Comparison of ENCODE assay signal across 8 mouse cellular contexts in the genomic region with DNA sequence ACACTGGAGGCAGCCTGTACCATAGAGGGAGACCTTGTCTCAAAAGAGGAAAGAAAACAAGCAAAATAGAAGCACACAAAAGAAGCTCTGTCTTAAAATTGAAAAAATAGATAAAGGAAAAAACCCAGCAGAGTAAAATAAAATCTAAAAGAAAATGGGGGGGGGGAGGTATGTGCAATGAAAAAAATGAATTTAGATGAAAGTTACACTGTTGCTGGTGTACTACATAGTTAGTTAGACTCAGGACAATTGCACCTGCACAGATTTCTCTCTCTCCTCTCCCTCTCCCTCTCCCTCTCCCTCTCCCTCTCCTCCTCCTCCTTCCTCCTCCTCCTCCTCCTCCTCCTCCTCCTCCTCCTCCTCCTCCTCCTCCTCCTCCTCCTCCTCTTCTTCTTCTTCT. TPM values are rescaled to one million over a fixed set of nuclear protein-coding genes. Genes with fewer than 3 reads are reported as not detected.
A peak's percentile ranks its signal among the peaks of the same experiment; 100 is the strongest.
DNase-seq lines count a peak whose midpoint lies in the region; ATAC-seq and TF ChIP-seq lines count a peak whose summit lies in the region.

Gene Scarb2 (minus strand): TSS at position 101 of the 400 bp plus-strand sequence.

- TF ChIP-seq CTCF in small intestine, adult 2 months (IDR thresholded peaks at IDR 0.05; ENCODE audit: extremely low read depth, insufficient read length, insufficient replicate concordance, low read depth, low read length), result no peak

- intact Hi-C loops in heart, postnatal 14 days (cut with DNase I), result loop anchor here (5.0 kb wide), 3 partner anchors 151 to 221 kb away; partner anchors contain the start of gene Sdad1

- H3K9me3 ChIP-seq in lung, embryonic 16.5 days (ENCODE audit: control insufficient read depth, low read length), result no peaks in the 10 kb centered on the region
- no peaks in the 10 kb centered on the region for H3K9me3 ChIP-seq in embryonic facial prominence, embryonic 14.5 days (ENCODE audit: control insufficient read depth, low read length)
- no peaks in the 10 kb centered on the region for H3K9me3 ChIP-seq in limb, embryonic 13.5 days

- TF ChIP-seq POLR2A in small intestine, adult 2 months (IDR thresholded peaks at IDR 0.05; ENCODE audit: low read depth, low read length), result no peak

- H3K4me1 ChIP-seq in lung, embryonic 16.5 days (replicated peaks; ENCODE audit: control insufficient read depth, insufficient read depth, low read length), result peaks cover 18% of the 10 kb centered on the region
- peaks cover 12% of the 10 kb centered on the region for H3K4me1 ChIP-seq in embryonic facial prominence, embryonic 14.5 days (ENCODE audit: control insufficient read depth, insufficient read depth, low read length)
- peaks cover 22% of the 10 kb centered on the region for H3K4me1 ChIP-seq in limb, embryonic 13.5 days
- H3K4me1 ChIP-seq in small intestine, adult 2 months (ENCODE audit: control insufficient read depth, insufficient read depth, insufficient read length, low read length), result peaks cover 14% of the 10 kb centered on the region; the same call in 1 of the 2 replicates

- peak within 1 kb of the TSS; percentile 64 for H3K4me3 ChIP-seq in lung, embryonic 16.5 days (ENCODE audit: low read length)
- H3K4me3 ChIP-seq in embryonic facial prominence, embryonic 14.5 days (ENCODE audit: low read depth, low read length), result peak within 1 kb of the TSS; percentile 92
- peak within 1 kb of the TSS; percentile 87 for H3K4me3 ChIP-seq in limb, embryonic 13.5 days
- peak within 1 kb of the TSS; percentile 93 for H3K4me3 ChIP-seq in small intestine, adult 2 months (ENCODE audit: low read depth, low read length)

- H3K27me3 ChIP-seq in lung, embryonic 16.5 days (ENCODE audit: control insufficient read depth, insufficient read depth, low read depth, low read length), result no peaks in the 10 kb centered on the region
- no peaks in the 10 kb centered on the region for H3K27me3 ChIP-seq in embryonic facial prominence, embryonic 14.5 days (replicated peaks; ENCODE audit: control insufficient read depth, insufficient read depth, low read length)
- H3K27me3 ChIP-seq in limb, embryonic 13.5 days, result no peaks in the 10 kb centered on the region
- no peaks in the 10 kb centered on the region for H3K27me3 ChIP-seq in small intestine, adult 2 months (ENCODE audit: control insufficient read depth, insufficient read depth, low read length)

- peak within 1 kb of the TSS; percentile 87 for H3K27ac ChIP-seq in lung, embryonic 16.5 days (ENCODE audit: low read length)
- H3K27ac ChIP-seq in embryonic facial prominence, embryonic 14.5 days (replicated peaks; ENCODE audit: low read depth, low read length), result peak within 1 kb of the TSS; percentile 96
- peak within 1 kb of the TSS; percentile 96 for H3K27ac ChIP-seq in limb, embryonic 13.5 days
- H3K27ac ChIP-seq in small intestine, adult 2 months (ENCODE audit: insufficient read depth, low read depth, low read length), result peak within 1 kb of the TSS; percentile 68

- no peaks in the 10 kb centered on the region for H3K36me3 ChIP-seq in lung, embryonic 16.5 days (ENCODE audit: control insufficient read depth, insufficient read depth, low read length)
- H3K36me3 ChIP-seq in embryonic facial prominence, embryonic 14.5 days (ENCODE audit: control insufficient read depth, insufficient read depth, low read length), result no peaks in the 10 kb centered on the region
- no peaks in the 10 kb centered on the region for H3K36me3 ChIP-seq in limb, embryonic 13.5 days
- H3K36me3 ChIP-seq in small intestine, adult 2 months (ENCODE audit: control insufficient read depth, insufficient read depth, low read length), result no peaks in the 10 kb centered on the region

- no peak for ATAC-seq in lung, embryonic 16.5 days (ENCODE audit: low read depth)
- ATAC-seq in embryonic facial prominence, embryonic 14.5 days (ENCODE audit: low read depth), result no peak
- ATAC-seq in limb, embryonic 13.5 days (ENCODE audit: low FRiP score, low read depth), result no peak

- H3K4me2 ChIP-seq in lung, embryonic 16.5 days (ENCODE audit: low read depth, low read length), result peak within 1 kb of the TSS; percentile 64
- H3K4me2 ChIP-seq in embryonic facial prominence, embryonic 14.5 days (ENCODE audit: low read depth, low read length), result peak within 1 kb of the TSS; percentile 75
- peak within 1 kb of the TSS; percentile 76 for H3K4me2 ChIP-seq in limb, embryonic 13.5 days (replicated peaks)

- H3K9ac ChIP-seq in lung, embryonic 16.5 days (ENCODE audit: low read length), result peak within 1 kb of the TSS; percentile 67
- peak within 1 kb of the TSS; percentile 84 for H3K9ac ChIP-seq in embryonic facial prominence, embryonic 14.5 days (ENCODE audit: low read depth, low read length)
- H3K9ac ChIP-seq in limb, embryonic 13.5 days, result peak within 1 kb of the TSS; percentile 94

- DNase-seq in lung, postnatal 10 days, result no peak
- DNase-seq in embryonic facial prominence, embryonic 14.5 days (ENCODE audit: low spot score), result no peak
- no peak for DNase-seq in heart, postnatal 14 days
- DNase-seq in spleen, adult 18-20 months, result no peak
- DNase-seq in ovary, postnatal 14 days (ENCODE audit: low spot score), result no peak

RNA-seq across cellular contexts. Expression of gene Scarb2, which starts in this region (rescaled TPM):
- polyA plus RNA-seq in lung, embryonic 16.5 days (2015; fragmentation: Nextera tagmentation; extraction: Ambion mirVana), result 18.6 and 20.1 TPM in 2 replicates
- polyA plus RNA-seq in embryonic facial prominence, embryonic 14.5 days (2014; fragmentation: Nextera tagmentation; extraction: Ambion mirVana), result 11.4 and 11.5 TPM in 2 replicates
- 10 to 100 TPM; 71.5 to 72.9 TPM for total RNA-seq in heart, postnatal 14 days (2021)
- 11.5 and 12.2 TPM in 2 replicates for polyA plus RNA-seq in limb, embryonic 13.5 days (2015; fragmentation: Nextera tagmentation; extraction: Ambion mirVana)
- 7.9 and 8.4 TPM in 2 replicates for polyA plus RNA-seq in small intestine, adult 2 months (2012; rRNA removed)
